Mouse (Mus musculus) layer of hippocampus, postnatal 14 days (tissue): ENCODE measurements around the gene Gm9733. TPM values are rescaled to one million over a fixed set of nuclear protein-coding genes. Genes with fewer than 3 reads are reported as not detected.
"Not testable (repeated sequence)": the region's sequence is repeated elsewhere in the genome, so short reads cannot be mapped to it uniquely, and the experiment has no call there.

ENCODE experiments used
- DNase-seq, 2 experiments: peaks; one replicate each; pipeline ENCODE4 v3.0.0; 2021 to 2022; ENCODE audit warnings: low spot score in 2 of 2, mixed read lengths in 1 of 2
- long read RNA-seq, 2 experiments: library from polyadenylated mRNA; stranded (forward); transcript quantifications; one replicate each; pipeline ENCODE4 v2.0.0; 2021
- total RNA-seq, 2 experiments: library from RNA; stranded (reverse); gene quantifications; 2 replicates each; pipeline ENCODE4 v1.2.3; 2021

Gm9733 gene
- total RNA-seq: not detected
- long read RNA-seq, experiment 1: 0 reads
- long read RNA-seq, experiment 2: 0 reads

GRCm38 (mm10) chr3:15332063-15332462, at the start of gene Gm9733:
Gm9733 (minus strand) TSS chr3:15332302.
- no peak for DNase-seq

- not testable (repeated sequence) for DNase-seq
Observed at GRCm38 (mm10) chr3:15355690-15356089, 23.6 kb upstream of the Gm9733 start.

- not testable (repeated sequence) for DNase-seq
Observed at GRCm38 (mm10) chr3:15350318-15350717, 18.2 kb upstream of the Gm9733 start.

- not testable (repeated sequence) for DNase-seq
Observed at GRCm38 (mm10) chr3:15345606-15346005, 13.5 kb upstream of the Gm9733 start.

- no peak for DNase-seq
Observed at GRCm38 (mm10) chr3:15340287-15340686, 8.2 kb upstream of the Gm9733 start.

GRCm38 (mm10) chr3:15334182-15334581, 2.1 kb upstream of the Gm9733 start:
- no peak for DNase-seq

- no peak for DNase-seq
Observed at GRCm38 (mm10) chr3:15331545-15331944, 557 bp downstream of the Gm9733 start.

GRCm38 (mm10) chr3:15329549-15329948, 2.6 kb downstream of the Gm9733 start:
- DNase-seq: no peak

GRCm38 (mm10) chr3:15284424-15285328, 47.4 kb downstream of the Gm9733 start:
- DNase-seq: no peak

GRCm38 (mm10) chr3:15275899-15276526, 56.1 kb downstream of the Gm9733 start:
- DNase-seq: no peak

GRCm38 (mm10) chr3:15264450-15264849, 67.7 kb downstream of the Gm9733 start:
- DNase-seq: peak in 1 of 2 experiments; percentile 38

GRCm38 (mm10) chr3:15255726-15256125, 76.4 kb downstream of the Gm9733 start:
- no peak for DNase-seq

Other genes starting within 250 kb of the Gm9733 start
- gene Sirpb1a, start 94.2 kb upstream of the Gm9733 start, total RNA-seq: not detected
- not detected for gene Sirpb1b, start 242.8 kb upstream of the Gm9733 start, total RNA-seq